Mouse (Mus musculus): ENCODE measurements around the gene Runx2.

Runx2 gene

GRCm38 (mm10) chr17:44671946-44672692, 142.5 kb downstream of the Runx2 start:
- ATAC-seq (ENCODE audit: insufficient number of reproducible peaks, low FRiP score, low TSS enrichment), result no peak

DNA sequence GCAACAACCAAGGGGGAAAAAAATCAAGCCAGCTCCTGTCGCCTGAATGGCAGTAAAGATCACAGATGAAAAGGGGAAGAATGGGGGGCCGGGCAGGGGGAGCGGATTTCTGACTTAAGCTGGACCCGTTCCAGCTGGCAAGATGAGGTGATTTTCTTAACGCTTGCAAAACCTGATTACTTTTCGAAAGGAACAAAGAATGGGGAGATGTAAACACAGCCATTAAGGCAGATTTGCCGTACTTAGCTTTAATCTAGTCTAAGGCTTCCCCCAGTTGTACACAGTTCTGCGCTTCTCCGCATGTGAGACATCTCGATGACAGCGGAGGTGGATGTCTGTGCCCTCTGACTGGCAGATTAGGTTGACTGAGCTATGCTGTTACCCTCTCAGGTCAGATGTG, 144.6 kb downstream of the Runx2 start:
- ATAC-seq (ENCODE audit: insufficient number of reproducible peaks, low FRiP score, low TSS enrichment), result no peak

DNA sequence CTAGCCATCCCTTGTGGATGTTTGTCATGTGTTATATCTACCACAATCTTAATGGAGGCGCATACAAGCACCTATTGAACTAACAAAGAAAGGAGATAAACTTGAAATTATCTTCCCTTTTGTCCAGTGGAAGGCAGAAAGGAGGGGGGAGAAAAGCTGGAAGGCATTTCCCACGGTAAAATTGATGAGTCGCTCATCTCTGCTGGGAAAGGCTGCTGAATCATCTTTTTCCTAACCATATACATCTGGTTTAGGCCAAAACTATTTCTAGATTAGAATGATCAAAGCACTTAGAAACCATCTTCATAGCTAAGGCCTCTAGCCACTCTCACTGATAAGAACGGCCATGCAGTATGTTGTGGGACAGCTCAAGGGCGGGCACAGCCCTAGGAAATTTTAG, 147.3 kb downstream of the Runx2 start:
- no peak for ATAC-seq (ENCODE audit: insufficient number of reproducible peaks, low FRiP score, low TSS enrichment)

GRCm38 (mm10) chr17:44663872-44664271, 150.7 kb downstream of the Runx2 start:
- ATAC-seq (ENCODE audit: insufficient number of reproducible peaks, low FRiP score, low TSS enrichment), result no peak

- ATAC-seq (ENCODE audit: insufficient number of reproducible peaks, low FRiP score, low TSS enrichment), result no peak
Observed at GRCm38 (mm10) chr17:44663208-44663607, 151.4 kb downstream of the Runx2 start.

GRCm38 (mm10) chr17:44662080-44662706, 152.4 kb downstream of the Runx2 start:
- no peak for ATAC-seq (ENCODE audit: insufficient number of reproducible peaks, low FRiP score, low TSS enrichment)

DNA sequence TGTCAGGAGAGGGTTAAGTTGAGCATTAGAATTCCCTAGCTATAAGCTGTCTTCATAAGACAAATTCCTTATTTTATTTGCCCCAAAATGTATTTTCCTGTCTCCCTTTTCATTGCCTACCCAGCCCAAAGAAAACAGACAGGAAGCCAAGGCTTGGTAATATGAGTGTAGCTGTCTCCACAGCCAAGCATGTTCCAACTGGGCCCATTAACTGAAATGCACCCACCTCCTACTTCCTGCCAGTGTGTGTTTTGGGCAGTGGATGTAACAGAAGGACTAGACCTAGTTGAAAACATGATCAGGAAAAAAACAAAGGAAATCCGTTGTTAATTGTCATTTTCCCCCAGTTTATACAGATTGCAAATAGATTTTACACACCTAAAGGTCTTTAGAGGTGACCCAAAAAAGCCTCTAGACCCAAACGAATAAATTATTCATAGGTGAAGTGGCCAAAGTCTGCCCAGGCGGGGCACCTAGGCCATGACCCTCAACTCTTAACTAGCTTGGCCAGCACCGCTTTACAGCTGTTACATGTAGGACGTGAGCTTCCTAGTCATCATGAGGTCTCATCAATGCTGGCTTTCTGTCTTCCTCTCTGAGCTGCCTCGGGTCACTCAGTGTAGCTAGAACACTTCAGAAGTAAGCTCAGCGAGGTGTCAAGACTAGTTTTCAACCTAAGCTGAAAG, 154.3 kb downstream of the Runx2 start:
- no peak for ATAC-seq (ENCODE audit: insufficient number of reproducible peaks, low FRiP score, low TSS enrichment)

GRCm38 (mm10) chr17:44654503-44654902, 160.1 kb downstream of the Runx2 start:
- ATAC-seq (ENCODE audit: insufficient number of reproducible peaks, low FRiP score, low TSS enrichment), result peak; percentile 31; the same call in 1 of the 2 replicates

DNA sequence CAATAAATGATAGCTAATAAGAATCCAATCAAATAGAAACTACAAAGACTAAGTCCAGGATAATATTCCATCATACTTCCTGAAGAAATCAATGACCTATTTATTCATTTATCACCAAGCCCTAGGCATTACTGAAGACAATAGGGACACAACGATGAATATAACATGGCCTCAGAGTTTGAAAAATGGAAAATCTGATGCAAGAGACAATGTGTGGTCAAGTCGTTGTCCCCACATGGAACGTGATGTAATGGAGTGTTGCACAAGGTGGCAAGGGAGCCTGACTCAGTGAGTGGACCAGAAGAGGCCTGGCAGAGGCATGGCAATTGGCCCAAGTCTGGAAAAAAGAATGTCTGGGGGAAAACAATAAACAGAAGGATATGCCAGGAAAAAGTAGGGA, 161.5 kb downstream of the Runx2 start:
- no peak for ATAC-seq (ENCODE audit: insufficient number of reproducible peaks, low FRiP score, low TSS enrichment)

DNA sequence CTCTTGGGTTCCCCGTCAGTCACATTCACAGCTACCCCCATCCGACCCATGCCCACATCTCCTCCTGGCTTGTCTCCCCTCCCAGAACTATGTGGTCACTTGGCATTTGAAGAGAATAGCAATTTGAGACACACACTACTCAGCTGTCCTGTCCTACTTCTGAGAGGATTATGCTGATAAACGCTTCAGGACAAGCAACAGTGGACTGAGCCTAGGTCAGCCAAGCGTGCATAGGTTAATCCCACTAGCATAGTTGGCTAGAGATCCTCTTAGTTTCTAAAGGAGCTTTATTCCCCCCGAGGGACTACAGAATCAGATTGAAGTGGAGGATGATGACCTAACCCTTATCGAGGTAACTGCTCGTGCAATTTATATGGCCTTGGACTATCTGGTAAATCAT, 162.5 kb downstream of the Runx2 start:
- ATAC-seq (ENCODE audit: insufficient number of reproducible peaks, low FRiP score, low TSS enrichment), result no peak

- no peak for ATAC-seq (ENCODE audit: insufficient number of reproducible peaks, low FRiP score, low TSS enrichment)
Observed at GRCm38 (mm10) chr17:44651613-44652012, 163.0 kb downstream of the Runx2 start.

- no peak for ATAC-seq (ENCODE audit: insufficient number of reproducible peaks, low FRiP score, low TSS enrichment)
Observed at GRCm38 (mm10) chr17:44650431-44650830, 164.2 kb downstream of the Runx2 start.

- ATAC-seq (ENCODE audit: insufficient number of reproducible peaks, low FRiP score, low TSS enrichment), result no peak
Observed at GRCm38 (mm10) chr17:44649056-44649455, 165.5 kb downstream of the Runx2 start.

- ATAC-seq (ENCODE audit: insufficient number of reproducible peaks, low FRiP score, low TSS enrichment), result no peak
Observed at GRCm38 (mm10) chr17:44647916-44648315, 166.7 kb downstream of the Runx2 start.

DNA sequence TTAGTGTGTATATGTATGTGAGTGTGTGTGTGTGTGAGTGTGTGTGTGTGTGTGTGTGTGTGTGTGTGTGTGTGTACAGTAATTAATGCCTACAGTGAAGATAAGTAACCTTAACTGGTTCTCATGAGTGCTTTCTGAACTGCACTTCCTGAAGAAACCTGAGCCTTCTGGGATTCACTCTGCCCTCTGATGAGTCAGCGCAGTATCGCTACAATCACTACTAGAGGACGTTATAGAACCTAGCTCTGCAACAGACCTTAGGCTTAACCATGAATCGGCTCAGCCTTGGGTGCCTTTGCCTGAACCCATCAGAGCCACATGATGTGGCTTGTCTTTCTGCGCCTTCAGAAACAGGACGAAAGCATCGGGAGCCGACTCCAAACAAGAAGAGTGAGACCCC, 169.5 kb downstream of the Runx2 start:
- ATAC-seq (ENCODE audit: insufficient number of reproducible peaks, low FRiP score, low TSS enrichment), result no peak

DNA sequence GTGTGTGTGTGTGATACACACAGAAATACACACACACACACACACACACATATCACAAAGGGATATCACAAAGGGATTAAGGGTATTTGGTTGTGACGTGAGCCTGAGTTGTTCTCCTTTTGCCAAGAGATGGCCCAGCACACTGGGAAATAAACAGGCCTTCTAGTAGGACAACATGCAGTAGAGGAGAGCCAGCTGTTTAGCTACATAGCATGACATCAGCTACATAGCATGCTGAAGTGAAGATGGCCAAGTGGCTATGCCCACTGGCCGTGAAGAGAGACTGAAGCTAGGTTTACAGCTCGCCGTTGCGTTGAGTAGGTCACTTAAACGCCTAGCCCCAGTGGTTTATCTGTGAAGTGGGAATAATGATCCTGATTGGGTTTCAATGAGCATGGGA, 171.3 kb downstream of the Runx2 start:
- ATAC-seq (ENCODE audit: insufficient number of reproducible peaks, low FRiP score, low TSS enrichment), result no peak

DNA sequence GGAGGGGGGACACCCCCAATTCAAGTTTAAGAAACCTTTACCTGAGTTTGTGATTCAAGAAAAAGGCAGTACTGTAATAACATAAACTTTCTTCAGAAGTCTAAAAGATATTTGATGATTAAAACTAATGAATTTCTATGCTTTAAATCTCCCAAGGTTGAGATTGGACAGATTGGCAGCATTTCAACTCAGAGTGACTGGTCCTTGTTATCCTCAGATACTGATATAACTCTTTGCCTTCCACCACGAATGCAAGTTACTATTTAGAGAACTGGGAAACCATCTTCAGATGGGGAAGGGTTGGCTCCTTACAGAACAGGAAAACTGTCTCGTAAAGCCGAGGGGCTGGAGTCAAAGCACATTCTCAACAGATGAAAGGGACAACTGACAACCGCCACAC, 172.5 kb downstream of the Runx2 start:
- ATAC-seq (ENCODE audit: insufficient number of reproducible peaks, low FRiP score, low TSS enrichment), result no peak

DNA sequence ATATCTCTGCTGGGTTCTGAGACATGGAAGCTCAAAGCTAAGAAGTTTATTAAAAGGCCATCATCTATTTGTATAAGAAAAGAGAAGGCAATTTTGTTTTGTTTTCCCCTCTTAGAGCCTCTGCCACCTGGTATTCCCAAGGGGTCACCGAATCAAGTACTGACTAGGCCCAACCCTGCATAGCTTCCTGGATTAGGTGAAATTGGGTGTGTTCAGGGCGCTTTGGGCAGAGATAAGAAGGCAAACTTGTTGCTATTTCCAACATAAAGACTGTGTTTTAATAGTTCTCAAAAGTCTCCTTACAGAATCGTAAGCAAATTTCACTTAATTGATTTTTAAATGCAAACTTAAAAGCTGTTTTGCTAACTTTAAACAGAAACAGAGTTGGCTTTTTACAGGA, 173.7 kb downstream of the Runx2 start:
- ATAC-seq (ENCODE audit: insufficient number of reproducible peaks, low FRiP score, low TSS enrichment), result no peak

DNA sequence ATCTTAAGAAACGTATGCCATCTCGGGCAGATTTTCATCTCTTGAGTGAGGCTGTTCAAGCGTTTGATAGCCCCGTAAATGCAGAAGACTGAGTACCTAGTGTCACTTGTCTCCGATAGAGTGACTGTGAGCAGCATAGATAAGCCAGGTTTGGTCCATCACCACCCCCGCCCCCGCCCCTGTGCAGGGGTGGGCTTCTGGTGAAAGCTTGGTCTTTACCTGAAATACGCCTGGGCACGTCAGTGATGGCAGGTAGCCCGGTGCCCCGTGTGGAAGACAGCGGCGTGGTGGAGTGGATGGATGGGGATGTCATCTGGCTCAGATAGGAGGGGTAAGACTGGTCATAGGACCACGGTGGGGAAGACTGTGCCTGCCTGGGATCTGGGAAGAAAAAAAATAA, 175.2 kb downstream of the Runx2 start:
- no peak for ATAC-seq (ENCODE audit: insufficient number of reproducible peaks, low FRiP score, low TSS enrichment)

GRCm38 (mm10) chr17:44637181-44637880, 177.3 kb downstream of the Runx2 start:
- no peak for ATAC-seq (ENCODE audit: insufficient number of reproducible peaks, low FRiP score, low TSS enrichment)

- no peak for ATAC-seq (ENCODE audit: insufficient number of reproducible peaks, low FRiP score, low TSS enrichment)
Observed at GRCm38 (mm10) chr17:44634486-44634885, 180.1 kb downstream of the Runx2 start.
